Mouse (Mus musculus): ENCODE results near the gene Ppp1r14c. TPM values are rescaled to one million over a fixed set of nuclear protein-coding genes. Genes with fewer than 3 reads are reported as not detected.
"Not testable (repeated sequence)": the region's sequence is repeated elsewhere in the genome, so short reads cannot be mapped to it uniquely, and the experiment has no call there.

Ppp1r14c gene
- total and polyA plus RNA-seq, 2 experiments from 2014 or later, result 66.5 to 72.1 TPM

- 89% methylated on average over 4 of the region's 4 CpGs for WGBS
- Histone ChIP-seq H3K4me3 (ENCODE audit: low read depth, low read length) (no peak overlapping the region), H3K27ac (ENCODE audit: low read depth, low read length) (no peak overlapping the region), H3K27me3 (ENCODE audit: insufficient read depth, low read length) (no peaks in the 10 kb centered on the region), H3K9ac (replicated peaks; ENCODE audit: low read length, poor library complexity, severe bottlenecking) (no peak overlapping the region), H3K9me3 (ENCODE audit: low read length) (no peaks in the 10 kb centered on the region), H3K4me2 (ENCODE audit: low read depth, low read length, poor library complexity, severe bottlenecking) (no peak overlapping the region), H3K36me3 (ENCODE audit: insufficient read depth, low read length) (no peaks in the 10 kb centered on the region), H3K4me1 (ENCODE audit: insufficient read depth, low read length) (no peaks in the 10 kb centered on the region)
- no peak for TF ChIP-seq CTCF (IDR thresholded peaks at IDR 0.05)
- no peak for ATAC-seq (ENCODE audit: low FRiP score)
- DNase-seq (ENCODE audit: low spot score), result no peak
Measured at GRCm38 (mm10) chr10:3468590-3468989, 102.7 kb downstream of the Ppp1r14c start.

- ATAC-seq (ENCODE audit: low FRiP score) (no peak), DNase-seq (ENCODE audit: low spot score) (peak; percentile 15)
- 40% methylated on average over 1 of the region's 1 CpGs for WGBS
Measured at GRCm38 (mm10) chr10:3476611-3477010, 110.8 kb downstream of the Ppp1r14c start.

DNA sequence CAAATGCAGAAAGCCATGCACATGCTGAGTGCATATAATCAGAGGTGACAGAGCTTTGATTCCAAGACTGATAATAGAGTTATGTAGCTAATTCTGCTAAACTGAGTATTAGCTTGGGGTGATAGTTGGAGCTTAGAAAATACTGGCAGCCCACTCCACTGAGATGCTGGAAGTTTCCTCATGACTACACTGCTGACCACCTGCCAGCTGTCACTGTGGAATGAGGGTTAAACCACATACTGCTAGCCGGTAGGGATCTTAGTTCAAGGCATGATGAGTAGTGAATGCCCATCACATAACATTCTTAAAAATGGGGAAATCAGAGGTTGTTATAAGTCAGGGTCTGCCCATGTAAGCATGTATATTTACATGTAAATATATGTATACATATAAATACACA lies 113.9 kb downstream of the Ppp1r14c start:
- H3K27me3 ChIP-seq (ENCODE audit: insufficient read depth, low read length), result no peaks in the 10 kb centered on the region
- no peaks in the 10 kb centered on the region for H3K36me3 ChIP-seq (ENCODE audit: insufficient read depth, low read length)
- no peak overlapping the region for H3K27ac ChIP-seq (ENCODE audit: low read depth, low read length)
- no peaks in the 10 kb centered on the region for H3K9me3 ChIP-seq (ENCODE audit: low read length)
- DNase-seq (ENCODE audit: low spot score) (no peak), ATAC-seq (ENCODE audit: low FRiP score) (no peak)
- no peak overlapping the region for H3K4me2 ChIP-seq (ENCODE audit: low read depth, low read length, poor library complexity, severe bottlenecking)
- no peaks in the 10 kb centered on the region for H3K4me1 ChIP-seq (ENCODE audit: insufficient read depth, low read length)
- TF ChIP-seq CTCF (IDR thresholded peaks at IDR 0.05), result no peak
- WGBS, result 92% methylated on average over 1 of the region's 1 CpGs
- H3K4me3 ChIP-seq (ENCODE audit: low read depth, low read length), result no peak overlapping the region
- H3K9ac ChIP-seq (replicated peaks; ENCODE audit: low read length, poor library complexity, severe bottlenecking), result no peak overlapping the region

More at GRCm38 (mm10) chr10:3476611-3477010, 110.8 kb downstream of the Ppp1r14c start:
- H3K27ac ChIP-seq (ENCODE audit: low read depth, low read length), result no peak overlapping the region
- H3K9ac ChIP-seq (replicated peaks; ENCODE audit: low read length, poor library complexity, severe bottlenecking), result no peak overlapping the region
- no peaks in the 10 kb centered on the region for H3K36me3 ChIP-seq (ENCODE audit: insufficient read depth, low read length)
- no peak overlapping the region for H3K4me3 ChIP-seq (ENCODE audit: low read depth, low read length)
- no peaks in the 10 kb centered on the region for H3K9me3 ChIP-seq (ENCODE audit: low read length)
- H3K4me1 ChIP-seq (ENCODE audit: insufficient read depth, low read length), result no peaks in the 10 kb centered on the region
- no peak overlapping the region for H3K4me2 ChIP-seq (ENCODE audit: low read depth, low read length, poor library complexity, severe bottlenecking)
- H3K27me3 ChIP-seq (ENCODE audit: insufficient read depth, low read length), result no peaks in the 10 kb centered on the region
- no peak for TF ChIP-seq CTCF (IDR thresholded peaks at IDR 0.05)

GRCm38 (mm10) chr10:3490052-3490451 lies 124.2 kb downstream of the Ppp1r14c start:
- 90% methylated on average over 3 of the region's 3 CpGs for WGBS
- ATAC-seq (ENCODE audit: low FRiP score), result no peak
- Histone ChIP-seq H3K4me3 (ENCODE audit: low read depth, low read length) (no peak overlapping the region), H3K4me2 (ENCODE audit: low read depth, low read length, poor library complexity, severe bottlenecking) (no peak overlapping the region), H3K9me3 (ENCODE audit: low read length) (no peaks in the 10 kb centered on the region), H3K9ac (replicated peaks; ENCODE audit: low read length, poor library complexity, severe bottlenecking) (no peak overlapping the region), H3K27me3 (ENCODE audit: insufficient read depth, low read length) (no peaks in the 10 kb centered on the region), H3K36me3 (ENCODE audit: insufficient read depth, low read length) (no peaks in the 10 kb centered on the region), H3K27ac (ENCODE audit: low read depth, low read length) (no peak overlapping the region), H3K4me1 (ENCODE audit: insufficient read depth, low read length) (no peaks in the 10 kb centered on the region)
- no peak for TF ChIP-seq CTCF (IDR thresholded peaks at IDR 0.05)
- peak; percentile 58 for DNase-seq (ENCODE audit: low spot score)

- ATAC-seq (ENCODE audit: low FRiP score), result no peak
- no peak for TF ChIP-seq CTCF (IDR thresholded peaks at IDR 0.05)
- Histone ChIP-seq H3K36me3 (ENCODE audit: insufficient read depth, low read length) (no peaks in the 10 kb centered on the region), H3K4me1 (ENCODE audit: insufficient read depth, low read length) (no peaks in the 10 kb centered on the region), H3K9me3 (ENCODE audit: low read length) (no peaks in the 10 kb centered on the region), H3K9ac (replicated peaks; ENCODE audit: low read length, poor library complexity, severe bottlenecking) (no peak overlapping the region), H3K27ac (ENCODE audit: low read depth, low read length) (no peak overlapping the region), H3K4me3 (ENCODE audit: low read depth, low read length) (no peak overlapping the region), H3K27me3 (ENCODE audit: insufficient read depth, low read length) (no peaks in the 10 kb centered on the region), H3K4me2 (ENCODE audit: low read depth, low read length, poor library complexity, severe bottlenecking) (no peak overlapping the region)
- 68% methylated on average over 2 of the region's 2 CpGs for WGBS
- peak; percentile 69 for DNase-seq (ENCODE audit: low spot score)
Measured at GRCm38 (mm10) chr10:3496791-3497190, 130.9 kb downstream of the Ppp1r14c start.

GRCm38 (mm10) chr10:3500846-3501245 lies 135.0 kb downstream of the Ppp1r14c start:
- H3K4me3 ChIP-seq (ENCODE audit: low read depth, low read length); H3K9me3 ChIP-seq (ENCODE audit: low read length); ATAC-seq (ENCODE audit: low FRiP score); H3K9ac ChIP-seq (replicated peaks; ENCODE audit: low read length, poor library complexity, severe bottlenecking); H3K4me2 ChIP-seq (ENCODE audit: low read depth, low read length, poor library complexity, severe bottlenecking); DNase-seq (ENCODE audit: low spot score); H3K36me3 ChIP-seq (ENCODE audit: insufficient read depth, low read length); H3K27ac ChIP-seq (ENCODE audit: low read depth, low read length); H3K4me1 ChIP-seq (ENCODE audit: insufficient read depth, low read length); H3K27me3 ChIP-seq (ENCODE audit: insufficient read depth, low read length): not testable (repeated sequence)
- 90% methylated on average over 6 of the region's 6 CpGs for WGBS

Data from midbrain, postnatal 0 days (tissue).